Mouse (Mus musculus) liver, embryonic 11.5 days (tissue): ENCODE results near the gene Ralgapa2. TPM values are rescaled to one million over a fixed set of nuclear protein-coding genes. Genes with fewer than 3 reads are reported as not detected.
A peak's percentile ranks its signal among the peaks of the same experiment; 100 is the strongest.

Experiments
- ATAC-seq: fragments of 200-750 bp; cut with Nextera tagmentation; replicated peaks from 2 replicates; pipeline ENCODE4 v1.8.0; 2017; ENCODE audit warnings: moderate number of reproducible peaks, mild to moderate bottlenecking, moderate TSS enrichment, moderate library complexity; ENCODE audit not compliant: low FRiP score
- DNase-seq: peaks from one replicate; pipeline ENCODE4 v3.0.0-alpha.2; 2017; ENCODE audit warnings: low spot score
- H3K27ac ChIP-seq: fragments of 300-500 bp; sonication (generic); 2 replicates; pipeline ENCODE4 v1.5.1; 2014; ENCODE audit warnings: mild to moderate bottlenecking, low read depth, low read length, control low read depth
- H3K27me3 ChIP-seq: fragments of 300-500 bp; sonication (generic); replicated peaks from 2 replicates; pipeline ENCODE4 v1.6.1; 2014; ENCODE audit warnings: low read length, mixed read lengths; ENCODE audit not compliant: control insufficient read depth, insufficient read depth
- H3K36me3 ChIP-seq: fragments of 300-500 bp; sonication (generic); 2 replicates; pipeline ENCODE4 v1.6.1; 2014; ENCODE audit warnings: mild to moderate bottlenecking, low read length, moderate library complexity, mixed read lengths; ENCODE audit not compliant: control insufficient read depth, insufficient read depth
- H3K4me1 ChIP-seq: fragments of 300-500 bp; sonication (generic); replicated peaks from 2 replicates; pipeline ENCODE4 v1.6.1; 2014; ENCODE audit warnings: low read length, mixed read lengths; ENCODE audit not compliant: control insufficient read depth, insufficient read depth
- H3K4me2 ChIP-seq: fragments of 300-500 bp; sonication (generic); 2 replicates; pipeline ENCODE4 v1.6.1; 2014; ENCODE audit warnings: mild to moderate bottlenecking, control low read depth, moderate library complexity
- H3K4me3 ChIP-seq: fragments of 300-500 bp; sonication (generic); 2 replicates; pipeline ENCODE4 v1.5.1; 2014; ENCODE audit warnings: low read depth, low read length, control low read depth
- H3K9ac ChIP-seq: fragments of 300-500 bp; sonication (generic); 2 replicates; pipeline ENCODE4 v1.6.1; 2014; ENCODE audit warnings: low read depth, low read length, control low read depth
- H3K9me3 ChIP-seq: fragments of 300-500 bp; sonication (generic); 2 replicates; pipeline ENCODE4 v1.6.1; 2016; ENCODE audit warnings: low read length, inconsistent platforms, mixed read lengths; ENCODE audit not compliant: control insufficient read depth
- WGBS: fragments of 180-500 bp; shearing (Covaris S2); extraction: QIAGEN DNeasy Blood & Tissue Kit; methylation state at CpG from one replicate; pipeline ENCODE4 v1.1.7; 2014; 5-methylcytosine and 5-hydroxymethylcytosine counted together
- polyA plus RNA-seq: library from polyadenylated mRNA; unstranded; fragments of >200 nt; fragmentation: Nextera tagmentation; extraction: Ambion mirVana; gene quantifications from 2 replicates; pipeline ENCODE4 v1.2.1, GENCODE M21; 2014

Gene Ralgapa2
- polyA plus RNA-seq, 1 experiment from 2014 or later: 13.0 TPM

GRCm38 (mm10) chr2:146224141-146224540 lies 288.0 kb downstream of the Ralgapa2 start:
- no peaks in the 10 kb centered on the region for H3K36me3 ChIP-seq
- ATAC-seq (no peak), DNase-seq (no peak)
- H3K27me3 ChIP-seq: peaks cover 95% of the 10 kb centered on the region
- H3K9me3 ChIP-seq: no peaks in the 10 kb centered on the region
- no peak overlapping the region for H3K4me3 ChIP-seq
- no peak overlapping the region for H3K27ac ChIP-seq
- peaks cover 21% of the 10 kb centered on the region for H3K4me1 ChIP-seq
- no peak overlapping the region for H3K9ac ChIP-seq
- no peak overlapping the region for H3K4me2 ChIP-seq
- WGBS: 20% methylated on average over 7 of the region's 7 CpGs

- Histone ChIP-seq H3K36me3 (no peaks in the 10 kb centered on the region), H3K4me2 (peak overlapping the region; percentile 93), H3K4me3 (peak overlapping the region; percentile 59), H3K9ac (no peak overlapping the region), H3K27ac (no peak overlapping the region), H3K27me3 (peaks cover 98% of the 10 kb centered on the region), H3K4me1 (peaks cover 22% of the 10 kb centered on the region), H3K9me3 (no peaks in the 10 kb centered on the region)
- ATAC-seq (no peak), DNase-seq (no peak)
- WGBS: 2% methylated on average over 75 of the region's 75 CpGs
Observed at GRCm38 (mm10) chr2:146223176-146223905, 288.8 kb downstream of the Ralgapa2 start.

GRCm38 (mm10) chr2:146222279-146223175 lies 289.6 kb downstream of the Ralgapa2 start:
- Histone ChIP-seq H3K36me3 (no peaks in the 10 kb centered on the region), H3K27ac (no peak overlapping the region), H3K27me3 (peaks cover 98% of the 10 kb centered on the region), H3K9ac (no peak overlapping the region), H3K4me3 (peak overlapping the region; percentile 59), H3K9me3 (no peaks in the 10 kb centered on the region), H3K4me2 (peak overlapping the region; percentile 93), H3K4me1 (peaks cover 25% of the 10 kb centered on the region)
- peak; percentile 58 for DNase-seq
- ATAC-seq: 0 out of 2 replicates have a peak, but pooled peaks have one; percentile 3
- WGBS: under 1% methylated on average over 91 of the region's 133 CpGs

GRCm38 (mm10) chr2:146221929-146222278 lies 290.2 kb downstream of the Ralgapa2 start:
- H3K9me3 ChIP-seq: no peaks in the 10 kb centered on the region
- H3K4me1 ChIP-seq: peaks cover 25% of the 10 kb centered on the region
- H3K4me3 ChIP-seq: peak overlapping the region; percentile 59
- peaks cover 97% of the 10 kb centered on the region for H3K27me3 ChIP-seq
- no peak overlapping the region for H3K27ac ChIP-seq
- ATAC-seq: peak; percentile 26
- peak overlapping the region; percentile 93 for H3K4me2 ChIP-seq
- H3K36me3 ChIP-seq: no peaks in the 10 kb centered on the region
- WGBS: under 1% methylated on average over 37 of the region's 44 CpGs
- no peak overlapping the region for H3K9ac ChIP-seq
- DNase-seq: no peak

- no peak within 1 kb of the TSS for H3K27ac ChIP-seq
- H3K4me1 ChIP-seq: peaks cover 25% of the 10 kb centered on the region
- peak; percentile 55 for DNase-seq
Observed at GRCm38 (mm10) chr2:146221076-146221928, 290.8 kb downstream of the Ralgapa2 start, which contains the start of gene Insm1. Gene Insm1, plus strand, starts transcription at chr2:146221921.

GRCm38 (mm10) chr2:146220591-146221075 lies 291.5 kb downstream of the Ralgapa2 start:
- no peak for ATAC-seq
- no peak overlapping the region for H3K27ac ChIP-seq
- H3K4me1 ChIP-seq: peaks cover 25% of the 10 kb centered on the region
- no peaks in the 10 kb centered on the region for H3K9me3 ChIP-seq
- no peak overlapping the region for H3K9ac ChIP-seq
- 1% methylated on average over 23 of the region's 24 CpGs for WGBS
- H3K27me3 ChIP-seq: peaks cover 96% of the 10 kb centered on the region
- no peak overlapping the region for H3K4me3 ChIP-seq
- no peaks in the 10 kb centered on the region for H3K36me3 ChIP-seq
- H3K4me2 ChIP-seq: peak overlapping the region; percentile 93; the same call in 1 of the 2 replicates
- no peak for DNase-seq

More at GRCm38 (mm10) chr2:146221076-146221928, 290.8 kb downstream of the Ralgapa2 start, which contains the start of gene Insm1:
- no peaks in the 10 kb centered on the region for H3K36me3 ChIP-seq
- peak; percentile 71 for ATAC-seq
- no peaks in the 10 kb centered on the region for H3K9me3 ChIP-seq
- H3K4me3 ChIP-seq: peak within 1 kb of the TSS; percentile 59
- no peak within 1 kb of the TSS for H3K9ac ChIP-seq
- H3K4me2 ChIP-seq: peak within 1 kb of the TSS; percentile 93
- WGBS: 2% methylated on average over 73 of the region's 86 CpGs
- peaks cover 96% of the 10 kb centered on the region for H3K27me3 ChIP-seq

- 18% methylated on average over 11 of the region's 11 CpGs for WGBS
- peaks cover 25% of the 10 kb centered on the region for H3K4me1 ChIP-seq
- no peak overlapping the region for H3K4me3 ChIP-seq
- no peak overlapping the region for H3K4me2 ChIP-seq
- H3K9ac ChIP-seq: no peak overlapping the region
- DNase-seq: no peak
- H3K9me3 ChIP-seq: no peaks in the 10 kb centered on the region
- no peak for ATAC-seq
- peaks cover 95% of the 10 kb centered on the region for H3K27me3 ChIP-seq
- no peak overlapping the region for H3K27ac ChIP-seq
- no peaks in the 10 kb centered on the region for H3K36me3 ChIP-seq
Observed at GRCm38 (mm10) chr2:146219791-146220190, 292.4 kb downstream of the Ralgapa2 start.
